Mouse (Mus musculus): ENCODE results near the gene Hpcal4.
A peak's percentile ranks its signal among the peaks of the same experiment; 100 is the strongest.

Hpcal4 gene

GRCm38 (mm10) chr4:123237386-123238266, 54.6 kb downstream of the Hpcal4 start:
- DNase-seq (ENCODE audit: low spot score) = no peak

GRCm38 (mm10) chr4:123239361-123240203, 56.6 kb downstream of the Hpcal4 start:
- peak; percentile 80 for DNase-seq (ENCODE audit: low spot score)
